Mouse (Mus musculus): ENCODE data around the gene Cyb561d2.

GRCm38 (mm10) chr9:107504662-107505537 lies 37.1 kb downstream of the Cyb561d2 start:
- TF ChIP-seq GATA1 (IDR thresholded peaks at IDR 0.05; ENCODE audit: low read length) (no peak), TAL1 (IDR thresholded peaks at IDR 0.05; ENCODE audit: low read length) (no peak)

Data from erythroblast, embryonic 14.5 days (primary cell).